Mouse (Mus musculus): ENCODE data around the gene H6pd. TPM values are rescaled to one million over a fixed set of nuclear protein-coding genes. Genes with fewer than 3 reads are reported as not detected.
A peak's percentile ranks its signal among the peaks of the same experiment; 100 is the strongest.

H6pd gene
- polyA plus RNA-seq, 1 experiment = 21.8 TPM

GRCm38 (mm10) chr4:150003021-150003580, 5.7 kb downstream of the H6pd start:
- H3K27me3 ChIP-seq (ENCODE audit: control insufficient read depth, insufficient read depth, insufficient read length) = no peaks in the 10 kb centered on the region
- H3K4me3 ChIP-seq = no peak overlapping the region
- peaks cover 28% of the 10 kb centered on the region for H3K79me2 ChIP-seq (ENCODE audit: control insufficient read depth, insufficient read depth)
- peak overlapping the region; percentile 3 for H3K4me2 ChIP-seq (ENCODE audit: low read depth)
- peak; percentile 71 to 93 (median 76) for TF ChIP-seq MYOG (IDR thresholded peaks at IDR 0.05; ENCODE audit: control insufficient read depth in 1 of 3, insufficient read depth in 1 of 3, insufficient read length in 2 of 3, low read depth in 2 of 3)
- TF ChIP-seq TCF12 (IDR thresholded peaks at IDR 0.05; ENCODE audit: insufficient read depth, poor library complexity, severe bottlenecking) = peak; percentile 31
- no peak for TF ChIP-seq MAX (IDR thresholded peaks at IDR 0.05; ENCODE audit: low read depth)
- TF ChIP-seq MYOD1 (IDR thresholded peaks at IDR 0.05; ENCODE audit: control insufficient read depth in 1 of 3, insufficient read length in 2 of 3, low read depth in 2 of 3) = peak; percentile 5 to 96 (median 88)
- peak; percentile 81 for TF ChIP-seq TCF3 (IDR thresholded peaks at IDR 0.05; ENCODE audit: insufficient read length, low read depth)
- no peak overlapping the region for H3ac ChIP-seq (ENCODE audit: control insufficient read depth, insufficient read length)
- no peaks in the 10 kb centered on the region for H3K36me3 ChIP-seq (ENCODE audit: control insufficient read depth, insufficient read depth)

DNA sequence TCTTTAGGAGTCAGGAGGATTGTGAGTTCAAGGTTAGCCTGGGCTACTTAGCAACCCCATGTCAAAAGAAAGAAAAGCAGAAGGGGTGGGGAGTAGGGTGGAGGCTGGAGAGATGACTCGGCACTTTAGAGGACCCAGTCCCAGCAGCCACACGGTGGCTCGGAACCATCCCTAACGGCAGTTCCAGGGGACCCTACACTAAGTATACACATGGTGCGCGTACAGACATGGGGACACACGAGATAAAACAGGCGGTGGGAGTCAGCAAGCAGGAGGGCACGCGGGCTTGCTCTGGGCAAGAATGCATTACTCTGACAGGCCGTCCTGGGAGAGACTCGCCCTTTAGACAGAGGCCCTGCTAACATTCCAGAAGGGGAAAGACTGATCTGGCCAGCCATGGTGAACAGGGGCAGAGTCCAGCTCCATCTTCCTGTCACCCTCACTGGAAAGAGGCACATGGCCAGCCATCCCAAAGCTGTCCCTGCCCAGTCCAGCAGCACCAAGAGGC, 6.7 kb downstream of the H6pd start:
- no peaks in the 10 kb centered on the region for H3K36me3 ChIP-seq (ENCODE audit: control insufficient read depth, insufficient read depth)
- TF ChIP-seq TCF3 (IDR thresholded peaks at IDR 0.05; ENCODE audit: insufficient read length, low read depth) = no peak
- no peak for TF ChIP-seq MYOG (IDR thresholded peaks at IDR 0.05; ENCODE audit: control insufficient read depth in 1 of 3, insufficient read depth in 1 of 3, insufficient read length in 2 of 3, low read depth in 2 of 3)
- H3K79me2 ChIP-seq (ENCODE audit: control insufficient read depth, insufficient read depth) = peaks cover 20% of the 10 kb centered on the region
- H3K4me2 ChIP-seq (ENCODE audit: low read depth) = peak overlapping the region; percentile 18
- H3ac ChIP-seq (ENCODE audit: control insufficient read depth, insufficient read length) = no peak overlapping the region
- H3K27me3 ChIP-seq (ENCODE audit: control insufficient read depth, insufficient read depth, insufficient read length) = no peaks in the 10 kb centered on the region
- H3K4me3 ChIP-seq = no peak overlapping the region

GRCm38 (mm10) chr4:150001221-150001860, 7.5 kb downstream of the H6pd start:
- Histone ChIP-seq H3K79me2 (ENCODE audit: control insufficient read depth, insufficient read depth) (peaks cover 16% of the 10 kb centered on the region), H3K4me2 (ENCODE audit: low read depth) (no peak overlapping the region), H3K36me3 (ENCODE audit: control insufficient read depth, insufficient read depth) (no peaks in the 10 kb centered on the region), H3K27me3 (ENCODE audit: control insufficient read depth, insufficient read depth, insufficient read length) (no peaks in the 10 kb centered on the region), H3ac (ENCODE audit: control insufficient read depth, insufficient read length) (no peak overlapping the region), H3K4me3 (no peak overlapping the region)
- no peak for TF ChIP-seq CEBPB (IDR thresholded peaks at IDR 0.05; ENCODE audit: insufficient read depth, poor library complexity, severe bottlenecking)
- TF ChIP-seq REST (IDR thresholded peaks at IDR 0.05; ENCODE audit: insufficient read depth, insufficient read length) = no peak
- TF ChIP-seq POLR2A (IDR thresholded peaks at IDR 0.05; ENCODE audit: insufficient read length, low read depth) = no peak
- TF ChIP-seq MAX (IDR thresholded peaks at IDR 0.05; ENCODE audit: low read depth) = no peak
- no peak for TF ChIP-seq USF1 (IDR thresholded peaks at IDR 0.05; ENCODE audit: low read depth)
- no peak for TF ChIP-seq SRF (IDR thresholded peaks at IDR 0.05; ENCODE audit: control insufficient read depth, insufficient read length, low read depth)
- no peak for TF ChIP-seq TCF3 (IDR thresholded peaks at IDR 0.05; ENCODE audit: insufficient read length, low read depth)
- no peak for TF ChIP-seq E2F4 (IDR thresholded peaks at IDR 0.05; ENCODE audit: insufficient read depth)

DNA sequence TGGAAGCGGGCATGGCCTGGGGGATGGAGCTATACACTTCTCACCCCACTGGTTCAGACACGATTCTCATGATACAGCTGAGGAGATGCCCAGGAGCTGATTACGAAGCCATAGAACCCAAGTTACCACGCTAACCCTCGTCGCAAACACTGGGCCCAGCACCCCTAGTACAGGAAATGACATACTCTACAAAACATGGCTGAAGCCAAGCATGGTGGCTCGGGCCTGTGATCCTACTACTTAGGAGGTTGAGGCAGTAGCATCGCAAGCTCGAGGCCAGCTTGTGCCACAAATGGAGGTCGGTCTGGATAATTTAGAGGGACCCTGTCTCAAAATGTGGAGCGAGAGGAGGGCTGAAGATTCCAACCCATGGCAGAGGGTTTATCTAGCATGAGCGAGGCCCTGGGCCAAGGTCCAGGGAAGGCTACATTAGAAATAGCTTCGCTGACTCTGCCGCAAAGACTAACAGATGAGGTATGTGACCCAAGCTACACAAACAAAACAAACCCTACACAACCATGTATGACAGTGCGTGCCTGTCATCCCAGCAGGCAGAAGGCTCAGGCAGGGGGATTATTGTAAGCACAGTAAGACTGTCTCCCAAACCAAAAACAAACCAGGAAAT, 8.8 kb downstream of the H6pd start:
- Histone ChIP-seq H3K36me3 (ENCODE audit: control insufficient read depth, insufficient read depth) (no peaks in the 10 kb centered on the region), H3K4me3 (no peak overlapping the region), H3ac (ENCODE audit: control insufficient read depth, insufficient read length) (no peak overlapping the region), H3K27me3 (ENCODE audit: control insufficient read depth, insufficient read depth, insufficient read length) (no peaks in the 10 kb centered on the region), H3K4me2 (ENCODE audit: low read depth) (no peak overlapping the region), H3K79me2 (ENCODE audit: control insufficient read depth, insufficient read depth) (peaks cover 8% of the 10 kb centered on the region)
- TF ChIP-seq E2F4 (IDR thresholded peaks at IDR 0.05; ENCODE audit: insufficient read depth) (no peak), TCF3 (IDR thresholded peaks at IDR 0.05; ENCODE audit: insufficient read length, low read depth) (no peak), SRF (IDR thresholded peaks at IDR 0.05; ENCODE audit: control insufficient read depth, insufficient read length, low read depth) (no peak), REST (IDR thresholded peaks at IDR 0.05; ENCODE audit: insufficient read depth, insufficient read length) (no peak), USF1 (IDR thresholded peaks at IDR 0.05; ENCODE audit: low read depth) (no peak), POLR2A (IDR thresholded peaks at IDR 0.05; ENCODE audit: insufficient read length, low read depth) (no peak), MYOD1 (IDR thresholded peaks at IDR 0.05; ENCODE audit: control insufficient read depth in 1 of 3, insufficient read length in 2 of 3, low read depth in 2 of 3) (no peak)

DNA sequence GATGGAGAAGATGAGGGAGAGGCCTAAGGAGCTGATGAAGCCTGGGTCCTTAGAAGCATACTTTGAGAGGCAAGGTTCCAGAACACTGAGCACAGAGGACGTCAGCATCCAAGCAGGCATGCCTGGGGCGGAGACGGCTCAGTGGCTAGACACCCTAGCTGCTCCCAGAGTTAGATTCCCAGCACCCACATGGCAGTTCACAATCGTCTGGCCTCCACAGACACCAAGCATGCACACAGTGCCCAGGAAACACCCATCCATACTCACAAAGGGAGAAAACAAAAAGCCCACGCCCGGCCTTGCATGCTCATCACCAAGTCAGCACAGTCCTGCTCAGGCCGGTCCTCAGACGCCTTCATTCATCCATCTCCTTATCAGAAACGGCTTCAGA, 9.3 kb downstream of the H6pd start:
- peaks cover 3% of the 10 kb centered on the region for H3K79me2 ChIP-seq (ENCODE audit: control insufficient read depth, insufficient read depth)
- H3ac ChIP-seq (ENCODE audit: control insufficient read depth, insufficient read length) = no peak overlapping the region
- no peaks in the 10 kb centered on the region for H3K27me3 ChIP-seq (ENCODE audit: control insufficient read depth, insufficient read depth, insufficient read length)
- H3K4me3 ChIP-seq = no peak overlapping the region
- H3K36me3 ChIP-seq (ENCODE audit: control insufficient read depth, insufficient read depth) = no peaks in the 10 kb centered on the region
- TF ChIP-seq REST (IDR thresholded peaks at IDR 0.05; ENCODE audit: insufficient read depth, insufficient read length) (no peak), POLR2AphosphoS2 (IDR thresholded peaks at IDR 0.05; ENCODE audit: insufficient read length, low read depth) (no peak), MYOG (IDR thresholded peaks at IDR 0.05; ENCODE audit: control insufficient read depth in 1 of 3, insufficient read depth in 1 of 3, insufficient read length in 2 of 3, low read depth in 2 of 3) (no peak), E2F4 (IDR thresholded peaks at IDR 0.05; ENCODE audit: insufficient read depth) (no peak), MAX (IDR thresholded peaks at IDR 0.05; ENCODE audit: low read depth) (no peak), POLR2A (IDR thresholded peaks at IDR 0.05; ENCODE audit: insufficient read length, low read depth) (no peak), TCF3 (IDR thresholded peaks at IDR 0.05; ENCODE audit: insufficient read length, low read depth) (no peak), CEBPB (IDR thresholded peaks at IDR 0.05; ENCODE audit: insufficient read depth, poor library complexity, severe bottlenecking) (no peak), MYOD1 (IDR thresholded peaks at IDR 0.05; ENCODE audit: control insufficient read depth in 1 of 3, insufficient read length in 2 of 3, low read depth in 2 of 3) (no peak), SRF (IDR thresholded peaks at IDR 0.05; ENCODE audit: control insufficient read depth, insufficient read length, low read depth) (no peak), USF1 (IDR thresholded peaks at IDR 0.05; ENCODE audit: low read depth) (no peak), TCF12 (IDR thresholded peaks at IDR 0.05; ENCODE audit: insufficient read depth, poor library complexity, severe bottlenecking) (no peak)
- H3K4me2 ChIP-seq (ENCODE audit: low read depth) = no peak overlapping the region

All from myocyte (in vitro differentiated cells).